Mouse (Mus musculus) urinary bladder, postnatal 36 days (tissue): ENCODE data around the gene Rtkn2.

Experiments used
- DNase-seq, 2 experiments: peaks; one replicate each; pipeline ENCODE4 v3.0.0; 2022; ENCODE audit warnings: low spot score in 2 of 2, mixed read lengths in 1 of 2

Rtkn2 gene

GRCm38 (mm10) chr10:67996171-67996570, 16.8 kb downstream of the Rtkn2 start:
- no peak for DNase-seq

- peak in 1 of 2 experiments; percentile 39 for DNase-seq
Measured at GRCm38 (mm10) chr10:67998116-67998635, 18.8 kb downstream of the Rtkn2 start.

GRCm38 (mm10) chr10:67999170-67999569, 19.8 kb downstream of the Rtkn2 start:
- no peak for DNase-seq

- DNase-seq: no peak
Measured at GRCm38 (mm10) chr10:68001456-68001855, 22.1 kb downstream of the Rtkn2 start.

GRCm38 (mm10) chr10:68003651-68004422, 24.5 kb downstream of the Rtkn2 start:
- no peak for DNase-seq

GRCm38 (mm10) chr10:68005404-68005803, 26.0 kb downstream of the Rtkn2 start:
- DNase-seq: no peak

- no peak for DNase-seq
Measured at GRCm38 (mm10) chr10:68006491-68006890, 27.1 kb downstream of the Rtkn2 start.

GRCm38 (mm10) chr10:68007103-68007502, 27.7 kb downstream of the Rtkn2 start:
- DNase-seq: no peak

GRCm38 (mm10) chr10:68008198-68008955, 29.0 kb downstream of the Rtkn2 start:
- no peak for DNase-seq

GRCm38 (mm10) chr10:68009301-68009700, 29.9 kb downstream of the Rtkn2 start:
- DNase-seq: no peak

- DNase-seq: no peak
Measured at GRCm38 (mm10) chr10:68009867-68010266, 30.5 kb downstream of the Rtkn2 start.

GRCm38 (mm10) chr10:68013137-68013536, 33.8 kb downstream of the Rtkn2 start:
- DNase-seq: no peak

- no peak for DNase-seq
Measured at GRCm38 (mm10) chr10:68020755-68021154, 41.4 kb downstream of the Rtkn2 start.

- DNase-seq: no peak
Measured at GRCm38 (mm10) chr10:68025660-68026059, 46.3 kb downstream of the Rtkn2 start.

- no peak for DNase-seq
Measured at GRCm38 (mm10) chr10:68028327-68029080, 49.1 kb downstream of the Rtkn2 start.

GRCm38 (mm10) chr10:68029081-68029626, 49.8 kb downstream of the Rtkn2 start:
- DNase-seq: no peak

- no peak for DNase-seq
Measured at GRCm38 (mm10) chr10:68030027-68030426, 50.7 kb downstream of the Rtkn2 start.

- DNase-seq: no peak
Measured at GRCm38 (mm10) chr10:68035707-68036367, 56.5 kb downstream of the Rtkn2 start.

GRCm38 (mm10) chr10:68036368-68036980, 57.1 kb downstream of the Rtkn2 start:
- DNase-seq: no peak

GRCm38 (mm10) chr10:68038997-68039624, 59.7 kb downstream of the Rtkn2 start:
- DNase-seq: no peak
